Mouse (Mus musculus) left cerebral cortex, adult 18-20 months (tissue): ENCODE measurements at regions not wholly inside any gene's neighbourhood (a gene's known extent, or its start where the extent isn't known, plus 50 kb on each side); places are given as distances from the start of the nearest gene placed in this dataset.
"Not testable (repeated sequence)": the region's sequence is repeated elsewhere in the genome, so short reads cannot be mapped to it uniquely, and the experiment has no call there.

Experiments
- DNase-seq, 2 experiments: peaks; one replicate each; pipeline ENCODE4 v3.0.0; 2021 to 2022; ENCODE audit warnings: low spot score in 2 of 2, mixed read lengths in 1 of 2

DNA sequence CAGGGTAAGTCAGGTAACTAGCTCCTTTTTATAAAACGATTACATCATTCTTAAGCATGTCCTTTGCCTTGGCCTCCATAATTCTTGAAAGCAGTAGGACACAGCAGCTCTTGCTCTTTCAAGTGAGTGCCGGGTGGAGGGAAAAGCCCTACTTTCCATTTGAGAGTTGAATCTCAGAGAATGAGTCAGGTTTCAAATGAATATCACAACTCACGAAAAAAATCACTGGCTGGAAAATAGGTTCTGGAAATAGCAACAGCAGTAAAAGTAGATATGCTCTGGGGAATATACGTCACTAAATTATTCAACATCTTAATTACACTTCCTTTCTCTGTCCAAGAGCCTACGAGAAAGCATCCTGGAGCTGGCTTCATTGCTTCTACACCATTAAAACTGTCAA is 250.5 kb downstream of the Kcnc2 start:
- DNase-seq = peak in 1 of 2 experiments; percentile 13

DNA sequence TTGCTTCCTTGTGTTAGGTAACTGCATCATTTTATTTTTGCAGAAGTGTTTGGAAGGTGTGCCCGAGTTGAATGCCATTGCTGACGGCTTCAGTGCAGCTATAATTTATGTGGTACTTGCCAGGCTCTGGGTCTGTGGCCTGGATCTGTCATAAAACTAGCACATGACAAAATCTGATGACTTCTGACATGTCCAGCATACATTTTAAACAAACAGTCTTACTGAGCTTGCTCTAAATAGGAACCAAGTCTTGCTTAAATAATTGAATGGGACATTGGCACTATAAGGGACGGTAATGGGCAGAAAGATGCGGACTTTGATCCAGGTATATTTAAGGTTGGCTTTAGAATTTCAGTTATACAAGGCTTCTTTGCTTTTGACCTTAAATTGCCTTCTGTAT is 272.1 kb downstream of the Kcnc2 start:
- DNase-seq = no peak

DNA sequence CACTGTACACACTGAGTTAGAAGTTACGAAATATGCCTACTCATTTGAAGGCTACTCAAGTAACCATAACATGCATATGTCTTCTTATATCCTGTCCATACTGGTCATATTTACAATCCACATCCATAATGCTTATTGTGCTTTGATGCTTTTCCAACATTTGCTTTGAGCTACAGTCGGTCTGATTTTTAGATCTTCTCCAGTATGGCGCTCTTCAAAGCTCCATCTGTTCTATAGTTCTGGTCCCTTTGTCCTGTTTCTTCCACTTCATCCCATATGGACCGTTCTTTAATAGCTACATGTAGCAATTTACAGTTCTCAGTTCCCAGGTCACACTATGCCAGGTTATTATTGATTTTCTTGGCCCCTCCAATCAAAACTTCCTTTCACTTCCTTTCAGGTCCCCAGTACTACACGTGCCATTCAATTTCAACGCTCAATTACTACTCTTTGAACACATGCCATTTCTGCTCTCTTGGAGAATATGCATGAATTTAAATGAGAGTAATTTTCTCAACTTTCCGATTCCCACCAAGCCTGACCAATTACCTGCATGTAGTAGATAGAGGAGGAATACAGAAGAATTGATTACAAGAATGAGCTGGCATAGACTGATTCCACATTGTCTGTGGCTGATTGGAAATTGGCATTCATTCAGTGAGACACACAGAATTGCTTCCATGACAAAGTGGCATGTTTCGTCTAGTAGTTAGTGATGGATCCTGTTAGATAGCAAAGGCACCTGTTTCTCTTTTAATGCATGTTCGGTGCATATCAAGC is 301.0 kb downstream of the Kcnc2 start:
- no peak for DNase-seq

DNA sequence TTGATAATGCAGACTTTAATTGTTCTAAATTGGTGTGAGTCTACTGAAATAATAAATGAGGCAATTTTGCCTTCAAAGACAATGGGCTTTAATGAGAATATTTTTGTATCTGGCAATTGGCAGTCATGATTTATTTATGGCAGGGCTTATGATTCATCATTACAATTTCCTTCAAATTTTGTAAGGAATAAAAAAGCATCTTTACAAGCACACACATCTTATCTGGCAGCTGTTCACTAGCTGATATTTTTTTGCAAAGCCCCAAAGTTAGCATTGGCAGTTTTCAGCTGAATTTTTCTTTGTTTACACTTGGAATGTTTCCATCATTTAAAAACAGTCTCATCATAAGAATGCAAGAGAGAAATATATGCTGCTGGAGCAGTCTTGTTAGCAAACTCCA is 301.6 kb downstream of the Kcnc2 start:
- peak in 1 of 2 experiments; percentile 3 for DNase-seq

DNA sequence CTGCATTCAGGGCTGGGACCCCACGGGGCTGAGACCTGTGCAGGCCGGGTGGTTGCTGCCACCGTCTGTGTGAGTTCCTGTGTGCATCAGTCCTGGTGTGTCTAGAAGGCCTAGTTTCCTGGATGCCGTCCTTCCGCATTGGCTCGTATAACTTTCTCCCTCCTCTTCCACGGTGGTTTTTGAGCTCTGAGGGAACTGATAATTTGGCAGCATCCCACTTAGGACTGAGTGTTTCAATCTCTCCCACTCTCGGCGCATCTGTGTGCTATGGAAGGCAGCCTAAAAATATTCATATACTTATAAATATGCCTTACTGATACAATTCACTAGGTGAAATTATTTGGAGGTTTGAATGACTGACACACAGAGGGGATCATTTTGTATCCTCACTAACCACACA is 314.0 kb downstream of the Kcnc2 start:
- DNase-seq = no peak

DNA sequence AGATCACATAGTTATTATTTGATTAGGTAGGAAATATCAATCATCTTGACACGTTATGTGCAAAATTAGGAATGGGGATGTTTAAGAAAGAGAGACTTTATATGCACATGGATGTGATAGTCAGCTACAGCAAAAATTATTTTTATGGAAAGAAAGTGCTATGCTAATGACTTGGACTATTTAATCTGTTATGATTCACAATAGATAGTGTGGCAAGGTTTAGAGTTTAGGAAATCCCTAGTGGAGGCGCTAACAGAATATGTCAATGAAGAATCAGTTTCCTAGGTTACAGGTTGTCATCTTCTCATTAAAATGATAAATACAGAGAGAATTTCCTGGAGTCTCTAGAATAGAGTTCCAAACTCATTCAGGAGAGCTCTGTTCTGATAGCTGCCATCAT is 323.4 kb downstream of the Kcnc2 start:
- no peak for DNase-seq

DNA sequence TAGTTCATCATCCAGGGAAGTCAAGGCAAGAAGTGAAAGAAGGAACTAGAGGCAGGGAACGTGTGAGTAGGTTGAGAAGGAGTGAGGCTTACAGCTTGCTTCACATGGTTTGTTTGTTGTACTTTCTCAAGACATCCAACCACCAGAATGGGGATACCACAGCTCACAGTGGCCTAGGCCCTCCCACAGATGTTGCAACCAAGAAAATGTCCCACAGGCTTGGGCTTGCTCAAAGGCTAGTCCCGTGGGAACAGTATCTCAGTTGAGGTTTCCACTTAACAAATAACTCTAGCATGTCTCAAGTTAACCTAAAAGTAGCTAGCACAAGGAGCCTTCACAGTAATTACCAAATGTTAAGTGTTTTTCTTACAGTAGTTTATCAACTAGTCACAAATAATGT is 323.2 kb downstream of the Atxn7l3b start:
- DNase-seq = no peak

DNA sequence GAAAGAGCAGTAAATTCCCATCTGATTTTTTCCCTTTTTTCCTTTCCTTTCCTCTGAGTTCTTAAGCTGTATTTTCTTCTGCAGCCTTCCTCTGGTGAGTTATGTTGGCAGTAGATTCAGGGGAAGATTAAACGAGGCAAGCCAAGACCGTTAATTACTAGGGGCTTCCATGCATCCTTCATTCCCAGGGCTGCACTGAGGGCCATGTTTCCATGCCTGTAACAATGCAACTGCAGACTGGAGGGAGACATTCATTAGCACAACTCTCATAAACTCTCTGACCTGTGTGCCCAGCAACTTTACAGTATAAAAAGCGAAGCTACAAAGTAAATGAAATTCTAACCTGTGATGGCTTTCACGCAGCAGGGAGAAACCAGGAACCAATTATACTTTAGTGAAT is 321.2 kb downstream of the Atxn7l3b start:
- DNase-seq = no peak

DNA sequence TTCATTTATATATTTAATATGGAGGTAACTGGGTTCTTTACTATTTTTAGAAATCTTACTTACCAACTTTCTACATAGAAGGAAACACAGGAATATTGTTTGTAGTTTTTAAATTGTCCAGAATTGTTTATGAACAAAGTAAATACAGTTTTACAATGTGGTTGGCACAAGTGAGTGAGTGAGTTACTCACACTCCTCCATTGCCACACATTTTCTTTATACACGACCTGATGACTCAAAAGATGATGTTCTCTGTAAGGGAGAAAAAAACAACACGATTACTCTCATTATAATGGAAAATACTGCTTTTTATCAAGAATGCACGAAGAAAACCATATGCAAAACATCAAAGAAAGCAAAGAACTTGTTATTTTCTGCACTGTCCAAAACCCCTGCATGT is 317.1 kb downstream of the Atxn7l3b start:
- no peak for DNase-seq

DNA sequence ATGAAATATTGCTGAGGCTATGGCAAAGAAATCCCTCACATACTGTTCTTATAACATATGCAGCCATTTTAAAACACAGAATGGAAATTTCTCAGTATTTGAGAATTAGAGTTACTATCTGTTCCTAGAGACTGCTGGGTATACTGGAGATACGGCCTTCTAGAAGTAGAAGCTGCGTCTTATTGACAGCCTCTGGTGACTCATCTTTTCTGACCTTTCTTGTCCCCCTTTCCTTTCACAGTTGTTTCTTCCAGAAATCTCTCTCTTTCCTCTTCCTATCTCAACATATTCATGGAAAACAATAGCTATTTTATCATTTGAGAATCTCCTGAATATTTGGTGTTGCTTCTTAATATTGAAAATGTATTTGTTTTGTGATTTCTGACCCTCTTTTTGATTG is 315.1 kb downstream of the Atxn7l3b start:
- no peak for DNase-seq

DNA sequence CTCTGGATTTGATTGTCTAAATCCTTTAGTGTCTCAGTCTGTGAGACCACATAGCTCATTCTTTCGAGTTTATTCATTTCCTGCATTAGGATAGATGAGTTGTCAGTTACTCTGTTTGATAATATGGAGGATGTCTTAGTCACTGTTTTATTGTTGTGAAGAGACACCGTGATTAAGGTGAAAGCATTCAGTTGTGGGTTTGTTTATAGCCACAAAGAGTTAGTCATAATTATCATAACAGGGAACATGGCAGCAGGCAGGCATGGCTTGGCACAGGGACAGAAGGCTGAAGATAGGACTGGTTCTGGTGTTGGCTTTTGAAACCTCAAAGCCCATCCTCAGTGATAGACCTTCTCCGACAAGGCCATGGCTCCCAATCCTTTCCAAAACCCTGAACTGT is 314.6 kb downstream of the Atxn7l3b start:
- no peak for DNase-seq

DNA sequence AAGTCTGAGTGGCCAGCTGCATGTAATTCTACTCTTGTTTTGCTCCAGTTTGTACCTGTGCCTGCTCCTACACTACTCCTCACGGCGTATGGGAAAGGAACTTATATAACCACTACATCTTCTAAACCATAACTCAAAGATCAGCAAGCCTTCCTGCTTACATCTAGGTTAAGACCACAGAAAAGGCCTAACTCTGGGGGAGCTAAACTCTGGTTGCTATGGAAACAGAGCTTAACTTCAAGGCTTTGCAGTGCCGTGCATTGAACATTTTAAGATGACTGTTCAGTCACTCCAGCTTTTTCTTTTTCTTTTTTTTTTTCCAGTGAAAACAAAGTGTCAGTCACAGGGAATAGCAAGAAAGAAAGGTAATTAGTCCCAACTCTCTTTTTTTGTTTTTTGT is 309.1 kb downstream of the Atxn7l3b start:
- DNase-seq = no peak

DNA sequence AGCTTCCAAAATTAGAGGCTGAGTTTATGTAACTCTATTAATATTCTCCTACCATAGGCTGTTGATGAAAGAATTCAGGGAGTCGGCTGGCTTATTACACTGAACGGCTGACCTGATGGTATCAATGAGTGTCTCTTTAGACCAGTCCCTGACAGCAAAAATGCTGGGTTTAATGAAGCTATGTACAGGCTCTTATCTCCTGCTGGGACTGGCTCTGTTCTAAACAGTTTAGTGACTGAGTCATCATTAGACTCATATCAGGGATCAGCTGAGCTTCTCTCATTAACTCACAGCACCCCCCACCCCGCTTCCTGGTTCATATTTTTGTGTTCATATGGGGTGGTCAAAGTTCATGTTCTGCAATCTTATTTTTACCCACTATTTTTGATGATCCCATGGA is 299.0 kb downstream of the Atxn7l3b start:
- DNase-seq = no peak

DNA sequence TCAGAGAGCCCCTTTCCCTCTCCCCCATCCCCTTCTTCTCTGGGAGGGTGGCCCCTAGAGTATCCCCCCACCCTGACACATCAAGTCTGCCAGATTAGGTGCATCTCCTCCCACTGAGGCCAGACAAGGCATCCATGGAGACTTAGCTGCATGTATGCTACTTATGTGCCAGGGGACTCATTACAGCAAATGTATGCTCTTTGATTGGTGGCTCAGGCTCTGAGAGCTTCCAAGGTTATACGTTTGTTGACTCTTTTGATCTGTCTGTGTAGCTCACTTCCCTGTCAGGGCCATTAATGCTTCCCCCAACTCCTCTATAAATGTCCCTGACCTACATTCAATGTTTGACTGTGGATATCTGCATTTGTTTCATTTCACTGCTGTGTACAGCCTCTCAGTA is 293.6 kb downstream of the Atxn7l3b start:
- DNase-seq = no peak

DNA sequence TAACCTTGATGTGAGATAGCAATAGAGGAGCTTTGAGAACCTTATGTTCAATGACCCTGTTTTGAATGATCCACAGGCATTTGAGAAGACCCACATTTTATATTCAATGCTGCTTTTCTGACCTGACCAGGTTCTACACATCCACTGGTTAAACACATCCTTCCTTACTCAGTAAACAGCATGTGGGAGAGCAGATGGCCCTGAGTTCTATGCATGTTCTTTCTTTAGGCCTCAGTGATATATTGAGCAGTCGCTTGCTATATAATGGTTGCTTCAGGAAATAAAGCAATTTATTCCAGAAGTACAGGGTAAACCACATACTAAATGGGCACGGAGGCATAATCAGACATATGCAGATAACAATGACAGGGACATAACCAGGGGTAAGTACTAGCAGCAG is 292.2 kb downstream of the Atxn7l3b start:
- no peak for DNase-seq

DNA sequence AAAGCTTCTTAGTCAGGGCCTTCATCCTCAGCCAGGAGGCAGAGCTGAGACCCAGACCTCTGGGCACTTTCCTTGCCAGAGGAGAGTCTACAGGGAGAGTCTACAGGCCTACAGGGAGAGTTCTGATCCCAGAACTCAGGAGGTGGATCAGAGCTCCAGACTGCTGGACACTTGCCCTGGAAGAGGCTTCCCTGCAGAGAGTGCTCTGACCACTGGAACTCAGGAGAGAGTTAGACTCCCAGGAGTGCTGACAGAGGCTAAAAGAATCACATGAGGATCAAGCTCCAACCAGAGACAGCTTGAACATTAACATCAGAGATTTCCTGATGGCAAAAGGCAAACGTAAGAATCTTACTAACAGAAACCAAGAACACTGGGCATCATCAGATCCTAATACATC is 288.2 kb downstream of the Atxn7l3b start:
- not testable (repeated sequence) for DNase-seq

DNA sequence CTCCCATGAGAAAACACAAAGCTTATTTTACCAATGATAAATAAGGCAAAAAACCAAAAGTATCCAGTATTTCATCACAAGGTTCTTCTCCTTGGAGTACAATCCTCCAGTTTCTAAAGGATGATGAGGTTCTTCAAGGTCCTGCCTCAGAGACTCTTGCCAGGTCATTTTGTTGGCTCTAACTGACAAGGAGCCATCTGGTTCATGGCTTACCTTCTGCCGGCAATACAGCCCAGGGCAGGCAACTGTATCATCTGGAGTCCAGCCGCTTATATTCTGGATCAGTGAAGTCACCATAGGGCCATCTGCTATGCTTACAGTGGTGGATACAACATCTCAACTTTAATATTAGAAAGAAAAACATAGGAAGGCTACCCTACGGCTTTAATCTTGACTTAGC is 279.8 kb downstream of the Atxn7l3b start:
- no peak for DNase-seq
